Mouse (Mus musculus) CH12.LX (cell line): ENCODE measurements around the gene Bdh1.

ENCODE experiments used
- CTCF ChIP-seq, 2 experiments: IDR thresholded peaks in 1 of 2; conservative IDR thresholded peaks in 1 of 2; 2 replicates each; pipeline ENCODE4 v1.5.1; 2011 to 2012; ENCODE audit warnings: low read depth in 2 of 2, low read length in 2 of 2, improper control_type of control experiment in 1 of 2, inconsistent platforms in 1 of 2, mild to moderate bottlenecking in 1 of 2, moderate library complexity in 1 of 2
- MYC ChIP-seq: IDR thresholded peaks from 2 replicates; pipeline ENCODE4 v1.6.1; 2011; ENCODE audit warnings: low read depth, mild to moderate bottlenecking, improper control_type of control experiment, low read length

DNA sequence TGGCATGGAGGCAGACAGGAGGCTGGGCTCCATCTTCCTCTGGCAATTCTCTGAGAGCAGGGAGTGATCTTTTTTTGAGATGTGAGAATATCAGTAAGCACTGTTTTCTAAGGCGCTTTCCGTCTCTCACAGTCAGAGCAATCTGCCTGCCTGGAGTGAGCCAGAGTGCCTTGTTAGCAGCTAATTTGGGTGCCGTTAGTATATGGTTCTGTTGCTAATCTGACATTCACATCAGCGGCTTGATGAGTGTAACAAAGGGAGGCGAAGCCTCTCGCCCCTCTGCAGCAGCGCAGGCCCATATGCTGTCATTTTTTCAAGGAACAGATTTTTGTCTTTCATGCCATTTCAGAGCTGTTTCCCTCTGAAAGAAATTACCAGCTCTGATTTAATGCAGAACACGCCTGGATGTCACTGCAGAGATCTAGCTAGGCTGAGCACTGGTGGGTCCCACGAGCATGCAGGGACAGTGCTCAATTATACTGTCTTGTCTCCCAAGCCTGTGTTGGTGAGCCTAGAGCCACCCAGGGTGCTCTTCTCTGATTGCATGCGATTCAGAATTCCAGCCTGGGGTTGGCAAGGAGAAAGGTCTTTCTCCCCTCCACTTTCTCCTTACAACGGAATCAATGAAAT is 77.7 kb downstream of the Bdh1 start:
- no peak for TF ChIP-seq CTCF (conservative IDR thresholded peaks at IDR 0.05 in 1 of 2, IDR thresholded peaks at IDR 0.05 in 1 of 2; ENCODE audit: low read depth in 2 of 2, low read length in 2 of 2)
- no peak for TF ChIP-seq MYC
